Mouse (Mus musculus): ENCODE data around the gene Rnf5. TPM values are rescaled to one million over a fixed set of nuclear protein-coding genes. Genes with fewer than 3 reads are reported as not detected.

Rnf5 gene
- polyA plus RNA-seq (2012): 67.6 and 71.2 TPM in 2 replicates

GRCm38 (mm10) chr17:34603375-34604060 is at the start of gene Rnf5:
Rnf5 (minus strand) TSS chr17:34603690.
- no peak for TF ChIP-seq GATA1 (IDR thresholded peaks at IDR 0.05; ENCODE audit: low read length)

DNA sequence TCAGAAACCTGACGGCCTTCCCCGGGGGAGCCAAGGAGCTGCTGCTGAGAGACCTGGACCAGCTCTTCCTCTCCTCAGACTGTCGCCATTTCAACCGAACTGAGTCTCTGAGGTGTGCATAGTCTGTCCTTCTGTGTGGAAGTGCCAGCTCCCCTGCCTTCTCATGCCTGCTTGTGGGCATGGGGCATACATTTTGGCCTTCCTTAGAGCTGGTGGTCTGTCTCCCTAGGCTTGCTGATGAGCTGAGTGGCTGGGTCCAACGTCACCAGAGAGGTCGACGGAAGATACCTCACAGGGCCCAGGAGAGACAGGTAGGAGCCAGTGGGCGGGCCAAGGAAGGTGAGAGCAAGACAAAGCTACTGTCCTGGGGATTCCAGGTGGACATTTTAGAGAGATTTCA is 49.5 kb upstream of the Rnf5 start:
- TF ChIP-seq GATA1 (IDR thresholded peaks at IDR 0.05; ENCODE audit: low read length): no peak

- no peak for TF ChIP-seq GATA1 (IDR thresholded peaks at IDR 0.05; ENCODE audit: low read length)
Measured at GRCm38 (mm10) chr17:34652546-34652945, 49.1 kb upstream of the Rnf5 start.

DNA sequence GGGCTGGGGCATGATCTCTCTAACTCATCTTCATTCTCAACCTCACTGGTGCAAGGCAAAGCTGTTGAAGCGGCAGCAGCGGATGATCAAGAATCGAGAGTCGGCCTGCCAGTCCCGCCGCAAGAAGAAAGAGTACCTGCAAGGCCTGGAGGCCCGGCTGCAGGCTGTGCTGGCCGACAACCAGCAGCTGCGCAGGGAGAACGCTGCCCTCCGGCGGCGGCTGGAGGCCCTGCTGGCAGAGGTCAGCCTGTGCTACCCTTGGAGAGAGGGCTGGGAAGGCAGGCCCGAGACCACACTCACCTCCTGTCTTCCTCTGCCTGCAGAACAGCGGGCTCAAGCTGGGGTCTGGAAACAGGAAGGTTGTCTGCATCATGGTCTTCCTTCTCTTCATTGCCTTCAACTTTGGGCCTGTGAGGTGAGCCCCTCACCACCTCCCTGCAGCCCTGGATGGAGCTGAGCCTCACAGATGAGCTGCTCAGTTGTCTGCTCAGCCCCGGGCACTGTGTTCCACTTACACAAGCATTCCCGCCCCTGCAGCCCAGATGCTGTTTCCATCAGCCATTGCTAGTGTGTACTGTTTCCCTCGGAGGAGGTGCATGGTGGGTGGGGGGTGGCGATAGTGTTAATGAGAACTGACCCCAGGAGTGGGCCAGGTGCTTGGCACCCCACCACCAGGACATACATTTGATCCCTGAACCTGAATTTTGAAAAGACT is 48.2 kb upstream of the Rnf5 start:
- TF ChIP-seq GATA1 (IDR thresholded peaks at IDR 0.05; ENCODE audit: low read length): no peak

DNA sequence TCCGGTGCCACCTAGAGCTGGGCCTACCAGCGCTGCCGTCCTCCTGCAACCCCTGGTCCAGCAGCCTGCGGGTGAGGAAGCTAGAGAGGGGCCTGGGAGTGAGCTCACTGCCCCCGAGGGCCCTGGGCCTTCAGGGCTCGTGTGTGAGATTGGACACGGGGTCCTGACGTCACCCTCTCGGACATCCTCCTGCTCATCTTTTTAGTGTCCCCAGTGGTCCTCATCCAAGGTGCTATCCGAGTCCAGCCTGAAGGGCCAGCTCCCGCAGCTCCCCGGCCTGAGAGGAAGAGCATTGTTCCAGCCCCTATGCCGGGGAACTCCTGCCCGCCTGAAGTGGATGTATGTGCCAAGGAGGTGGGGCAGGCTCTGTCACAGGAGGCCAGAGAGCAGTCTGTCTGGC is 47.3 kb upstream of the Rnf5 start:
- no peak for TF ChIP-seq GATA1 (IDR thresholded peaks at IDR 0.05; ENCODE audit: low read length)

- TF ChIP-seq GATA1 (IDR thresholded peaks at IDR 0.05; ENCODE audit: low read length): no peak
Measured at GRCm38 (mm10) chr17:34649106-34649864, 45.8 kb upstream of the Rnf5 start.

GRCm38 (mm10) chr17:34648141-34648890 is 44.8 kb upstream of the Rnf5 start:
- TF ChIP-seq GATA1 (IDR thresholded peaks at IDR 0.05; ENCODE audit: low read length): no peak

DNA sequence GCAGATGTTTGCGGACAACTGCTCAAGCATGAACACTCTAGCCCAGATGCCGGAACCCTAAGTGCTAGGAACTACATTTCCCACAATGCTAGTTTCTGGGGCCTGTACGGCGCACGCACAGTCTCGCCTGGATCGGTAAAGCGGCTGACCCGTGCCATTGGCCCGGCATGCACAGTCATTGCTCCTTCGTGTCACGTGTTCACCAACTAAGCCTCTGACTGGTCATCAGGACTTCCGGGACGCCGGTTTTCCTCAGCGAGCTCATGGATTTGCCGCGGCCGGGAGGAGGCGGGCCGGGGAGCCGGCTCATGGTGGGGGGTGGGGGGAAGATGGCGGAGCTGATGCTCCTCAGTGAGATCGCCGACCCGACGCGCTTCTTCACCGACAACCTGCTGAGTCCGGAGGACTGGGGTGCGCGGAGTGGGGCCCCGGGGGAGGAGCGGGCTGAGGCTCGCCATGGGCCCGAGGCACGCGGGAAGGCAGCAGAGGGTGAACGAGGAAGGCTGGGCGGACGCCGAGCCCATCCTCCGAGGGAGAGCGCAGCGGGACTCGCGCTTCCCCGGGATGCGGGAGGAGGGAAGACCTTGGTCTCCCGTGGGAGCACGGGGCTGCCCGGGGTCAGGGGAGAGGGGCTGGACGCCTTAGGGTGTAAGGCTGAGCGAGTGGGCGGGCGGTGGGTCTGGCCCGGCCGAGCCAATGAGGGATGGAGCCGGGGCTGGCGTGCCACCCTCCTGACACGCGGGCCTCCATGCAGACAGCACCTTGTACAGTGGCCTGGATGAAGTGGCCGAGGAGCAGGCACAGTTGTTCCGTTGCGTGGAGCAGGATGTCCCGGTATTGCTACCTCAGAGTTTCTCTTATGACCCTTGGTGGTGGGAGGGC is 43.7 kb upstream of the Rnf5 start, which contains the start of gene Atf6b:
Atf6b (plus strand) TSS at position 241 of the 882 bp plus-strand sequence.
- TF ChIP-seq GATA1 (IDR thresholded peaks at IDR 0.05; ENCODE audit: low read length): no peak

DNA sequence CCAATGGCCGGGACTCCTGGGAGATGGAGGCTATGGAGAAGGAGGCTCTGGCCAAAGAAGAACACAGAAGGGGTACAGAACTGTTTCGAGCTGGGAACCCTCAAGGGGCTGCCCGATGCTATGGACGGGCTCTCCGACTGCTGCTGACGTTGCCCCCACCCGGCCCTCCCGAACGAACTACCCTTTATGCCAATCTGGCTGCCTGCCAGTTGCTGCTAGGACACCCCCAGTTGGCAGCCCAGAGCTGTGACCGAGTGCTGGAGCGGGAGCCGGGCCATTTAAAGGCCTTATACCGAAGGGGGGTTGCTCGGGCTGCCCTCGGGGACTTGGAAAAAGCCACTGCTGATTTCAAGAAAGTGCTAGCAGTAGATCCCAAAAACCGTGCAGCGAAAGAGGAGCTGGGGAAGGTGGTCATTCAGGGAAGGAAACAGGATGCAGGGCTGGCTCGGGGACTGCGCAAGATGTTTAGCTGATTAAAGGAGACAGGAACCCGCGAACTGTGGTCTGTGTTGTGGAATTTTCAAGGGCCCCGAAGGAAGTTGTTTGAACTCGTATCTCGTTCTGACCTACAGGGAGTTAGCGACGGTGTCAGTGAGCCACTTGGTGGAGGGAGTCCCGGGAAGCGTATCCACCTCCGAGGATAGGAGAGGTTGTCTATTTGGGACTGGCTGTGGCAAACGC is 42.5 kb upstream of the Rnf5 start:
- TF ChIP-seq GATA1 (IDR thresholded peaks at IDR 0.05; ENCODE audit: low read length): no peak

GRCm38 (mm10) chr17:34645256-34645829 is 41.9 kb upstream of the Rnf5 start:
- TF ChIP-seq GATA1 (IDR thresholded peaks at IDR 0.05; ENCODE audit: low read length): no peak

DNA sequence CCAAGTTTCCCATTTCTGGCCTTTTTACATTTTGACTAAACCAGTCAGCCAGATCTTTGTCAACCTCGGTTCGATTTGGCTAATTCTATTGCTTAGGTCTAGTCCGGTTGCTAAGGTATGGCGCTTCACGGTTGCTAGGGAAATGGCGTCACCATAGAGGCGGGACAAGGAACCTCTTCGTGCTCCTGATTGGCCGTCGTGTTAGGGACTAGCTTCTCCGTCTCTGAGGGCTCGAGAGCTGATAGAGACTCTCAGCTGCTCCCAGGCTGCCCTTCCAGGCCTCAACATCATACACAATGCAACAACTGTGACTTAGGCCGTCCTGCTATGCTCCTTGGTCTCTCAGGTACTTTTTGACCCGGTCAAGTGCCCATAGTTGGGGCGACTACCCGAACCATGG is 41.1 kb upstream of the Rnf5 start, which contains the start of gene Fkbpl:
Fkbpl (plus strand) TSS at position 157 of the 400 bp plus-strand sequence.
- no peak for TF ChIP-seq GATA1 (IDR thresholded peaks at IDR 0.05; ENCODE audit: low read length)

DNA sequence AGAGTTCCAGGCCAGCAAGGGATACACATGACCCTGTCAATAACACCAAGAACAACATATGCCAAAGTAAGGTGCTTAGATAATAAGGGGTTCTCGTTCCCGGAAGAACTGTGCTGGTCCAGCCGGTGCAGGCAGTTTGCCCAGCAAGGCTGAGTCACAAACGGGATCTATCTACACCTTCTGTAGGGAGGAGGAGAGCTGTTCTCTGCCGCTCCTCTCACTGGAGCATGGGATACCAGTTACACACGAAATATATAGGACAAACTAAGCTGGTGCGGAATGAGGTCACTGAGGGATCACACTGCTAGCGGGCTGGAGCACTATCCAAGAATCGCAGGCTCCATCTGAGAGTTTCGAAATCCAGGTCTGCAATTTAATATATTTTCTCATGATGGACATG is 40.5 kb upstream of the Rnf5 start:
- no peak for TF ChIP-seq GATA1 (IDR thresholded peaks at IDR 0.05; ENCODE audit: low read length)

DNA sequence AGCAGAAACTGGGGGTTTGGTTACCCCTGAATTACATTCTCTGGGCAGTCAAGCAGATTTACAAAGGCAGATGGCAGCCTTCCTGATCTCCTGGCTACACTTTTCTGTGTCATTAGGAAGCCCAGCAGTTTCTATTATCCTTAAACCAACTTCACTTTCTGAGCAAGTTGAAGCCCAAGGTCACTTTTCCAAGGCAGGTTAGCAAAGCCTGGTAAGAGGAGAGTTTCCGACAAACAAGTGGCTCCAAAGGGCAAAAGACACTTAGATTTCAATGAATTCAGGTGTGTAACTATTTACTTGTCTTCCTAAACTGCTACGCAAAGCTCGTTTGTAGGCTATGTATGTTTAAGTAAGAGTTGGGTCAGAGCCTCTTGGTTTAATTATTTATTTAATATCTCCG is 39.9 kb upstream of the Rnf5 start:
- TF ChIP-seq GATA1 (IDR thresholded peaks at IDR 0.05; ENCODE audit: low read length): no peak

DNA sequence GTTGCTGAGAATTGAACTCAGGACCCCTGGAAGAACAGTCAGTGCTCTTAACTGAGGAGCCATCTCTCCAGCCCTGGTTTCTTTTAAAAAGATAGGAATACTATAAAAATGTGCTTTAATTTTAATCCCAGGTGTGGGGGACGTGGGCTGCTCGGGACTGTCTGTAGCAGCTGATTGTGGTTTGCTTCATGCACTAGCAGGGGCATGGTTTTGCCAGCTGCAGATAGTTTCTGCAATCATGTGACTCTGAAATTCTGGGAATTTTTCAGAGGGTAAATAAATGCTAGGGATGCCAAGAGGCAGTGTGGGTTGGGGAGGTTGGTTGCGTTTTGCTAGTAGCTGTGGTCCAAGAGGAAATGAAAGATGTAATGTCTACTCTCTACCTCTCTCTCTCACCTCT is 38.5 kb upstream of the Rnf5 start:
- no peak for TF ChIP-seq GATA1 (IDR thresholded peaks at IDR 0.05; ENCODE audit: low read length)

Data from G1E-ER4 (cell line).